Mouse (Mus musculus): Measurements from ENCODE around the gene Trim72. TPM values are rescaled to one million over a fixed set of nuclear protein-coding genes. Genes with fewer than 3 reads are reported as not detected.

The Trim72 gene
- total and polyA plus RNA-seq, 3 experiments, result 0.13 TPM; not detected in 2

GRCm38 (mm10) chr7:128024364-128024763, 20.6 kb downstream of the Trim72 start:
- Histone ChIP-seq H3K4me1 (ENCODE audit: control insufficient read depth in 1 of 2, insufficient read depth in 2 of 2) (no peaks in the 10 kb centered on the region), H3K27ac (ENCODE audit: insufficient read depth, low read depth) (no peak overlapping the region)

GRCm38 (mm10) chr7:128024932-128025331, 21.2 kb downstream of the Trim72 start:
- Histone ChIP-seq H3K79me2 (replicated peaks; ENCODE audit: control insufficient read depth, extremely low read depth, insufficient read depth, poor library complexity, severe bottlenecking) (no peaks in the 10 kb centered on the region), H3K36me3 (replicated peaks in 1 of 2; ENCODE audit: control insufficient read depth in 1 of 2, insufficient read depth in 1 of 2, low read length in 1 of 2) (no peaks in the 10 kb centered on the region), H3K27me3 (replicated peaks) (no peaks in the 10 kb centered on the region), H3K9me3 (replicated peaks; ENCODE audit: low read length) (no peaks in the 10 kb centered on the region), H3K4me3 (replicated peaks in 1 of 3; ENCODE audit: low read depth in 2 of 3, low read length in 2 of 3, poor library complexity in 1 of 3) (no peak overlapping the region), H3K9ac (ENCODE audit: insufficient read depth, low read depth) (no peak overlapping the region), H3K4me2 (ENCODE audit: insufficient read depth, low read depth, poor library complexity, severe bottlenecking) (no peak overlapping the region), H3K4me1 (ENCODE audit: control insufficient read depth in 1 of 2, insufficient read depth in 2 of 2) (no peaks in the 10 kb centered on the region), H3K27ac (ENCODE audit: insufficient read depth, low read depth) (no peak overlapping the region)
- DNase-seq (ENCODE audit: extremely low read depth), result no peak
- in situ Hi-C loops (cut with MboI; ENCODE audit: low pct_ligation_motif_present, low pct_unique_long_range_greater_than_20kb, low sequenced_read_pairs), result no loop called here
- dilution Hi-C loops (cut with MboI; ENCODE audit: extremely low pct_ligation_motif_present, extremely low pct_unique_long_range_greater_than_20kb, low sequenced_read_pairs), result no loop called here
- no peak for TF ChIP-seq MAX (IDR thresholded peaks at IDR 0.05; ENCODE audit: low read length)
- no peak for TF ChIP-seq RAD21 (IDR thresholded peaks at IDR 0.05; ENCODE audit: low read depth, low read length)
- TF ChIP-seq TBP (conservative IDR thresholded peaks at IDR 0.05; ENCODE audit: low read depth, low read length), result no peak
- no peak for TF ChIP-seq MEF2A (IDR thresholded peaks at IDR 0.05; ENCODE audit: borderline replicate concordance, low read depth, low read length)
- no peak for TF ChIP-seq MXI1 (IDR thresholded peaks at IDR 0.05; ENCODE audit: low read depth, low read length)
- TF ChIP-seq CTCF (conservative IDR thresholded peaks at IDR 0.05 in 1 of 2, IDR thresholded peaks at IDR 0.05 in 1 of 2; ENCODE audit: low read depth in 2 of 2, low read length in 2 of 2), result no peak
- TF ChIP-seq SMC3 (IDR thresholded peaks at IDR 0.05; ENCODE audit: low read depth, low read length), result no peak
- TF ChIP-seq GABPA (IDR thresholded peaks at IDR 0.05; ENCODE audit: insufficient replicate concordance, low read depth, low read length), result no peak
- no peak for TF ChIP-seq CHD1 (IDR thresholded peaks at IDR 0.05; ENCODE audit: low read depth, low read length)

More at GRCm38 (mm10) chr7:128024364-128024763, 20.6 kb downstream of the Trim72 start:
- TF ChIP-seq RCOR1 (conservative IDR thresholded peaks at IDR 0.05; ENCODE audit: low read depth, low read length) (no peak), PAX5 (IDR thresholded peaks at IDR 0.05; ENCODE audit: low read length) (no peak), NRF1 (IDR thresholded peaks at IDR 0.05; ENCODE audit: low read depth, low read length) (no peak), E2F4 (IDR thresholded peaks at IDR 0.05; ENCODE audit: insufficient replicate concordance, low read depth, low read length) (no peak), POLR2AphosphoS2 (IDR thresholded peaks at IDR 0.05; ENCODE audit: low read depth, low read length) (no peak), ZNF384 (IDR thresholded peaks at IDR 0.05; ENCODE audit: low read depth, low read length) (no peak), MYC (IDR thresholded peaks at IDR 0.05; ENCODE audit: low read depth, low read length) (no peak), MXI1 (IDR thresholded peaks at IDR 0.05; ENCODE audit: low read depth, low read length) (no peak), HCFC1 (IDR thresholded peaks at IDR 0.05; ENCODE audit: low read depth, low read length) (no peak), MAFK (IDR thresholded peaks at IDR 0.05; ENCODE audit: insufficient replicate concordance, low read length) (no peak), ELF1 (IDR thresholded peaks at IDR 0.05; ENCODE audit: low read depth, low read length) (no peak), SIN3A (IDR thresholded peaks at IDR 0.05; ENCODE audit: low read length) (no peak), USF1 (IDR thresholded peaks at IDR 0.05; ENCODE audit: low read depth, low read length) (no peak), USF2 (conservative IDR thresholded peaks at IDR 0.05; ENCODE audit: low read depth, low read length) (no peak), KAT2A (IDR thresholded peaks at IDR 0.05; ENCODE audit: insufficient replicate concordance, low read length) (no peak), IRF4 (IDR thresholded peaks at IDR 0.05; ENCODE audit: low read depth, low read length) (no peak), CHD2 (IDR thresholded peaks at IDR 0.05; ENCODE audit: low read length) (no peak), CHD1 (IDR thresholded peaks at IDR 0.05; ENCODE audit: low read depth, low read length) (no peak), TCF12 (IDR thresholded peaks at IDR 0.05; ENCODE audit: low read depth, low read length) (no peak), ZC3H11A (IDR thresholded peaks at IDR 0.05; ENCODE audit: low read depth, low read length) (no peak)
- dilution Hi-C loops (cut with MboI; ENCODE audit: extremely low pct_ligation_motif_present, extremely low pct_unique_long_range_greater_than_20kb, low sequenced_read_pairs), result no loop called here
- in situ Hi-C loops (cut with MboI; ENCODE audit: low pct_ligation_motif_present, low pct_unique_long_range_greater_than_20kb, low sequenced_read_pairs), result no loop called here
- no peaks in the 10 kb centered on the region for H3K9me3 ChIP-seq (replicated peaks; ENCODE audit: low read length)
- H3K9ac ChIP-seq (ENCODE audit: insufficient read depth, low read depth), result no peak overlapping the region
- no peaks in the 10 kb centered on the region for H3K79me2 ChIP-seq (replicated peaks; ENCODE audit: control insufficient read depth, extremely low read depth, insufficient read depth, poor library complexity, severe bottlenecking)
- H3K27me3 ChIP-seq (replicated peaks), result no peaks in the 10 kb centered on the region
- no peak overlapping the region for H3K4me2 ChIP-seq (ENCODE audit: insufficient read depth, low read depth, poor library complexity, severe bottlenecking)
- H3K4me3 ChIP-seq (replicated peaks in 1 of 3; ENCODE audit: low read depth in 2 of 3, low read length in 2 of 3, poor library complexity in 1 of 3), result no peak overlapping the region
- H3K36me3 ChIP-seq (replicated peaks in 1 of 2; ENCODE audit: control insufficient read depth in 1 of 2, insufficient read depth in 1 of 2, low read length in 1 of 2), result no peaks in the 10 kb centered on the region
- no peak for DNase-seq (ENCODE audit: extremely low read depth)
